Mouse (Mus musculus) testis, adult 2 months (tissue): Measurements from ENCODE around the gene Fbxw21. TPM values are rescaled to one million over a fixed set of nuclear protein-coding genes. Genes with fewer than 3 reads are reported as not detected.

Experiments
- H3K27ac ChIP-seq: fragments of 200-500 bp; 2 replicates; pipeline ENCODE4 v1.5.1; 2012; ENCODE audit warnings: low read depth, low read length; ENCODE audit not compliant: control insufficient read depth, insufficient read depth
- H3K27me3 ChIP-seq: fragments of 200-500 bp; 2 replicates; pipeline ENCODE4 v1.6.1; 2012; ENCODE audit warnings: mild to moderate bottlenecking, low read length, moderate library complexity; ENCODE audit not compliant: control insufficient read depth, insufficient read depth
- H3K36me3 ChIP-seq: fragments of 200-500 bp; 2 replicates; pipeline ENCODE4 v1.6.1; 2012; ENCODE audit warnings: mild to moderate bottlenecking, low read length; ENCODE audit not compliant: control insufficient read depth, insufficient read depth
- H3K4me1 ChIP-seq: fragments of 200-500 bp; 2 replicates; pipeline ENCODE4 v1.6.1; 2012; ENCODE audit warnings: low read length; ENCODE audit not compliant: control insufficient read depth, insufficient read depth
- H3K4me3 ChIP-seq: fragments of 200-500 bp; 2 replicates; pipeline ENCODE4 v1.5.1; 2012; ENCODE audit warnings: low read depth, mild to moderate bottlenecking, low read length, moderate library complexity, mixed read lengths; ENCODE audit not compliant: control insufficient read depth
- CTCF ChIP-seq: fragments of 200-500 bp; IDR thresholded peaks from 2 replicates; pipeline ENCODE4 v1.5.1; 2012; ENCODE audit warnings: low read depth, mild to moderate bottlenecking, inconsistent platforms, low read length, moderate library complexity; ENCODE audit not compliant: control insufficient read depth, insufficient read depth, insufficient replicate concordance
- POLR2A ChIP-seq: fragments of 200-500 bp; IDR thresholded peaks from 2 replicates; pipeline ENCODE4 v1.6.1; 2012; ENCODE audit warnings: low read depth, mild to moderate bottlenecking, inconsistent platforms, low read length, moderate library complexity; ENCODE audit not compliant: control insufficient read depth
- polyA plus RNA-seq: library from polyadenylated mRNA; depleted of rRNA; stranded (reverse); fragments of >200 nt; gene quantifications from 2 replicates; pipeline ENCODE4 v1.2.3, GENCODE M21; 2012; rRNA removed

Fbxw21 gene
- polyA plus RNA-seq, 1 experiment, result not detected

DNA sequence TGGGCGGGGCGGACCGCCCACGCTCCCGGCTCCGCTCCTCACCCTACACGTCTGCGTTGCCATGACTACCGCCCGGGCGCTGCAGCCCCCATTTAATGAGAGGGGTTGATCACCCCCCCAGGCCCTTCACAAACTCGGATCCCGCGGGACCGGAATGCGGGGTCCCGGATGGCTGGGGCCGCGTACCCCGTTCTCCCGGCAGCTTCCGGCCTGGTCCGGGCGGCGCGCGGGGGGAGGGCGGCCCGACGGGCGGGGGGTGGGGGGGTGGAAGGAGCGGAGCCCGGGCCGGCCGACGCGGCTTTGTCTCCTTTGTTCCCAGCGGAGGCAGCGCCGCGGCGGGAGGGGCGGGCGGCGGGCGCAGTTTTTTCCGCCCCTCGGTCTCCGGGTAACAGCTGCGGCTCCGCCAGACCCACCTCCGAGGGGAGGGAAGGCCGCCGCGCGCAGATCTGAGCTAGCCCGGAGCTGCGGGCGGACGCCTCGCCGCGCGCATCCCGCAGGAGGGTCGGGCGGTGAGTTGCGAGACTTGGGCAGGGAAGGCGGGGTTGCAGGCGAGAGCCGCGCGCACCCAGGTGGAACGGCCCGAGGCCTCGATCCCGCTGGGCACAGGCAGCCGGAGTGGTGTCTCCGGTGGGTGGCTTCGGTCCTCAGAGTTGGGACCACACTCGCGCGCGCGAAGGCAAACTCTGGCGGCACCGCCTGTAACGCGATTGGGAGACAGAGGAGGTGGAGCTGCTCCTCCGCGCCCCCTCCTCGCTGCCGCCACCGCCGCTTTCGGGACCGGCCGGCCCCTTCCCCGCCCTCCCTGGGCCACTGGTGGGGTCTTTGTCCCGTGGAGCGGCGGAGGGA lies 66.5 kb downstream of the Fbxw21 start, which contains the start of gene Plxnb1:
Gene Plxnb1, plus strand, starts transcription at position 253 of the 846 bp plus-strand sequence.
- H3K27ac ChIP-seq, result peak within 1 kb of the TSS; percentile 63
- no peaks in the 10 kb centered on the region for H3K36me3 ChIP-seq
- H3K4me1 ChIP-seq, result peaks cover 17% of the 10 kb centered on the region
- TF ChIP-seq CTCF (no peak), POLR2A (peak; percentile 27)
- no peaks in the 10 kb centered on the region for H3K27me3 ChIP-seq
- peak within 1 kb of the TSS; percentile 86 for H3K4me3 ChIP-seq

GRCm38 (mm10) chr9:109094553-109095136 lies 67.2 kb downstream of the Fbxw21 start:
- Histone ChIP-seq H3K4me1 (peaks cover 17% of the 10 kb centered on the region), H3K36me3 (no peaks in the 10 kb centered on the region), H3K4me3 (peak overlapping the region; percentile 86), H3K27me3 (no peaks in the 10 kb centered on the region), H3K27ac (peak overlapping the region; percentile 63)
- no peak for TF ChIP-seq CTCF
- no peak for TF ChIP-seq POLR2A

GRCm38 (mm10) chr9:109093786-109094552 lies 67.9 kb downstream of the Fbxw21 start:
- Histone ChIP-seq H3K27ac (no peak overlapping the region), H3K27me3 (no peaks in the 10 kb centered on the region), H3K4me3 (no peak overlapping the region), H3K4me1 (peaks cover 17% of the 10 kb centered on the region), H3K36me3 (no peaks in the 10 kb centered on the region)
- TF ChIP-seq CTCF (no peak), POLR2A (no peak)

GRCm38 (mm10) chr9:109092799-109093198 lies 69.0 kb downstream of the Fbxw21 start:
- Histone ChIP-seq H3K27ac (no peak overlapping the region), H3K4me1 (peaks cover 17% of the 10 kb centered on the region), H3K36me3 (no peaks in the 10 kb centered on the region), H3K4me3 (no peak overlapping the region), H3K27me3 (no peaks in the 10 kb centered on the region)
- TF ChIP-seq CTCF, result no peak
- no peak for TF ChIP-seq POLR2A

DNA sequence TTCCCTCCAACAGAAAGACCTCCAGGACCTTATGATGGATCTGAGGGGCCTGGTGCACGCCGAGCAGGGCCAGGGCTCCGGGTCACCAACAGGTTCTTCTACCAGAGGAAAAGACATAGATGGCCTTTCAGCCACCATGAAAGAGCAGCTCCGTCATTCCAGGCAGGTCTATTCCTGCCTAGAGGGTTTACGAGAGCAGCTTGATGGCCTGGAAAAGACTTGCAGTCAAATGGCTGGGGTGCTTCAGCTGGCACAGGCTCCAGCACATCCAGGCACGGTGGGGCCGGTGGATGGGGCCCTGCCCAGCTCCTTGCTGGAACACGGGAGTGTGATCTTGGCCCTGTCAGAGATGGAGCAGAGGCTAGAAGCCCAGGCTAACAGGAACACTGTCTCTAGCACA lies 70.0 kb downstream of the Fbxw21 start:
- Histone ChIP-seq H3K4me1 (peaks cover 21% of the 10 kb centered on the region), H3K27me3 (no peaks in the 10 kb centered on the region), H3K27ac (no peak overlapping the region), H3K4me3 (no peak overlapping the region), H3K36me3 (no peaks in the 10 kb centered on the region)
- TF ChIP-seq CTCF, result no peak
- no peak for TF ChIP-seq POLR2A

DNA sequence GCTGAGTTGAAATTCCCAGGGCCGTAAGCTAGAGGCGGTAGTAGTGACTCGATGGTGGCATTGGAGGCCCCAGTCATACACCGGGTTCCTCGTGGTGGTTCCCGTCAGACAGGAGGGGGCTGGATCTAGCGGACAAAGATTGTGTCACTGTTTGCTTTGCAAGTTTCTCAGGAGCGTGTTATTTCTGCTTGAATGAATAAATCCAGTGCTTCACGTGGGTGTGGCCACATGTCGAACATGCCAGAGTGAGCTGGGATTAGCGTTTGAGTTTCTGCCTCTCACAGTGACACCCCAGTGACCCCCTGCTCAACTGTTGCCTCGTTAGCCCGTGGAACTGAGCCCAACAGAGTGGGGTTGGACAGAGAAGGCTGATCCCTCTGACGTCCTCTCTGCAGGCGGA lies 71.4 kb downstream of the Fbxw21 start:
- Histone ChIP-seq H3K36me3 (no peaks in the 10 kb centered on the region), H3K27ac (no peak overlapping the region), H3K4me3 (no peak overlapping the region), H3K27me3 (no peaks in the 10 kb centered on the region), H3K4me1 (peaks cover 13% of the 10 kb centered on the region)
- TF ChIP-seq CTCF (no peak), POLR2A (no peak)

Other genes starting within 250 kb of the Fbxw21 start
- gene Tmem89, start 247.4 kb downstream of the Fbxw21 start, polyA plus RNA-seq, result 400 and 456 TPM in 2 replicates
- 432 and 464 TPM in 2 replicates for gene Uqcrc1, start 225.4 kb downstream of the Fbxw21 start, polyA plus RNA-seq
- gene Col7a1, start 208.5 kb downstream of the Fbxw21 start, polyA plus RNA-seq, result 3.4 and 4.9 TPM in 2 replicates
- 0.35 and 0.88 TPM in 2 replicates for gene Ucn2, start 176.0 kb downstream of the Fbxw21 start, polyA plus RNA-seq
- gene Pfkfb4, start 170.3 kb downstream of the Fbxw21 start, polyA plus RNA-seq, result 41.2 and 53.3 TPM in 2 replicates
- gene Shisa5, start 123.5 kb downstream of the Fbxw21 start, polyA plus RNA-seq, result 21.0 and 22.7 TPM in 2 replicates
- 5.0 and 6.3 TPM in 2 replicates for gene Trex1, start 102.3 kb downstream of the Fbxw21 start, polyA plus RNA-seq
- gene Atrip, start 87.9 kb downstream of the Fbxw21 start, polyA plus RNA-seq, result 12.1 and 13.5 TPM in 2 replicates
- gene Ccdc51, start 79.5 kb downstream of the Fbxw21 start, polyA plus RNA-seq, result 1.6 TPM in 2 replicates
- 66.4 and 120 TPM in 2 replicates for gene Tma7, start 79.5 kb downstream of the Fbxw21 start, polyA plus RNA-seq
- gene Plxnb1, start 66.7 kb downstream of the Fbxw21 start, polyA plus RNA-seq, result 5.8 and 6.0 TPM in 2 replicates
- 0.31 TPM in 1 of 2 replicates, not detected in the other for gene Fbxw13, start 33.9 kb upstream of the Fbxw21 start, polyA plus RNA-seq
- 0.32 and 0.44 TPM in 2 replicates for gene Fbxw20, start 72.7 kb upstream of the Fbxw21 start, polyA plus RNA-seq
- not detected in 2 replicates for gene Fbxw14, start 125.6 kb upstream of the Fbxw21 start, polyA plus RNA-seq
- not detected in 2 replicates for gene Fbxw28, start 177.6 kb upstream of the Fbxw21 start, polyA plus RNA-seq
- not detected in 2 replicates for gene Fbxw22, start 242.3 kb upstream of the Fbxw21 start, polyA plus RNA-seq